Mouse (Mus musculus) liver, postnatal 0 days (tissue): ENCODE data around the gene Gpx7. TPM values are rescaled to one million over a fixed set of nuclear protein-coding genes. Genes with fewer than 3 reads are reported as not detected.

Experiments
- ATAC-seq: fragments of 200-750 bp; cut with Nextera tagmentation; 2 replicates; pipeline ENCODE4 v1.8.0; 2017; ENCODE audit warnings: mild to moderate bottlenecking, moderate library complexity
- DNase-seq: peaks from one replicate; pipeline ENCODE4 v3.0.0-alpha.2; 2016
- H3K27ac ChIP-seq: fragments of 300-500 bp; sonication (generic); 2 replicates; pipeline ENCODE4 v1.5.1; 2014; ENCODE audit warnings: antibody characterized with exemption, moderate library complexity, mild to moderate bottlenecking, low read depth
- H3K27me3 ChIP-seq: fragments of 300-500 bp; sonication (generic); 2 replicates; pipeline ENCODE4 v1.6.1; 2014; ENCODE audit warnings: low read length, control low read depth, mixed read lengths; ENCODE audit not compliant: insufficient read depth
- H3K36me3 ChIP-seq: fragments of 300-500 bp; sonication (generic); replicated peaks from 2 replicates; pipeline ENCODE4 v1.6.1; 2014; ENCODE audit warnings: mild to moderate bottlenecking, control low read depth, low read length, moderate library complexity, mixed read lengths; ENCODE audit not compliant: insufficient read depth
- H3K4me1 ChIP-seq: fragments of 300-500 bp; sonication (generic); 2 replicates; pipeline ENCODE4 v1.6.1; 2014; ENCODE audit warnings: antibody characterized with exemption, mild to moderate bottlenecking, control low read depth; ENCODE audit not compliant: insufficient read depth
- H3K4me2 ChIP-seq: fragments of 300-500 bp; sonication (generic); 2 replicates; pipeline ENCODE4 v1.6.1; 2014; ENCODE audit warnings: low read depth, mild to moderate bottlenecking, low read length, moderate library complexity, mixed read lengths
- H3K4me3 ChIP-seq: fragments of 300-500 bp; sonication (generic); 2 replicates; pipeline ENCODE4 v1.5.1; 2014; ENCODE audit warnings: low read depth, low read length
- H3K9ac ChIP-seq: fragments of 300-500 bp; sonication (generic); replicated peaks from 2 replicates; pipeline ENCODE4 v1.6.1; 2014; ENCODE audit warnings: mild to moderate bottlenecking, moderate library complexity
- H3K9me3 ChIP-seq: fragments of 300-500 bp; sonication (generic); 2 replicates; pipeline ENCODE4 v1.6.1; 2016; ENCODE audit warnings: mild to moderate bottlenecking, control low read depth, low read length, mixed read lengths
- CTCF ChIP-seq: sonication (generic); IDR thresholded peaks from 2 replicates; pipeline ENCODE4 v1.5.1; 2016; ENCODE audit warnings: antibody characterized with exemption, low read depth
- EP300 ChIP-seq: IDR thresholded peaks from 2 replicates; pipeline ENCODE4 v1.6.1; 2016; ENCODE audit warnings: antibody characterized with exemption, low read depth, mild to moderate bottlenecking
- WGBS: fragments of 180-500 bp; shearing (Covaris S2); extraction: QIAGEN DNeasy Blood & Tissue Kit; methylation state at CpG from one replicate; pipeline ENCODE4 v1.1.7; 2014; ENCODE audit not compliant: insufficient replicate concordance; 5-methylcytosine and 5-hydroxymethylcytosine counted together
- polyA plus RNA-seq: library from polyadenylated mRNA; unstranded; fragments of >200 nt; fragmentation: Nextera tagmentation; extraction: Ambion mirVana; gene quantifications from 2 replicates; pipeline ENCODE4 v1.2.1, GENCODE M21; 2015

The Gpx7 gene
- 14.5 and 15.6 TPM in 2 replicates for polyA plus RNA-seq

DNA sequence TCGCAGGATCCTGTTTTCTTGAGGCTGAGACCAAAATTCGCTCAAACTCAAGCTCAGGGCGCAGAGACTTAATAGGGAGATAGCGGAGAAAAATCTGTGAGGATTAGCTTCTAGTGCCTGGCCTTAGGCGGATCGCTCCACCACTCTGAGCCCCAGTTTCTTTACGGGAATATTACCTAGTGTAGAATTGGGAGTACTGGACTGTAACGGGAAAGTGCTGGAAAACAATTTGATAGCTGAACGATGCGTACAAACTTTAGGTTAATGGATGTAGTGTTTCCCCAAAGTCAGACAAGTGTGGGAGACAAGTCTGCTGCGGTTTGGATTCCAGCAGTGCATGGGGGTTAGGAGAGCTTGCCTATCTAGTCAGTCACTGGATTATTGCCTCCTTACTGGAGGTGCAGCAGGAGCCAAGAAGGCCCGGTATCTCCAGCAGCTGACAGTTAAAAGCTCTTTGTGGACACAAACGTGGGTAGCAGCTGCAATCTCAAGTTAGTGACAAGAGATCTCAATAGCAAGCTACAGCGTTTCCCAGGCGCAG, at the start of gene Gpx7:
Gene Gpx7 (minus strand): TSS at position 101 of the 541 bp plus-strand sequence.
- no peak for ATAC-seq

DNA sequence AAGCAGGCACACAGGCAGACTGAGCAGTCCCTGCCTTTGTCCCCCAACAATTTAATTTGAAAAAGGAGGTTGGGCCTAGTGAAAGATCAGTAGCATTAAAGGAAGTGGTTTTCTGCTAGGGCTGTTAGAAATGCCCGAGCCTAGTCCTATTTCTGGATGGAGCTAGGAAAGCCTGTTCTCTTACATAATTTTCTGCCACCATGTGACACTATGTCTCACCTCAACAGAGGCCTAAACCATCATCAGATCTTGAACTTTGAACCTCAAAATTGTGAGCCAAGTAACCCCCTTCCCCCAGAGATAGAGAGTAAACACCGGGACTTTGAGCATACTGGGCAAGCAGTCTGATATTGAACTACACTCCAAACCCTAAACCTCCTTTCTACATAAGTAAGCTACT, 49.3 kb upstream of the Gpx7 start:
- Histone ChIP-seq H3K4me1 (peaks cover 31% of the 10 kb centered on the region), H3K9ac (no peak overlapping the region), H3K4me2 (no peak overlapping the region), H3K27ac (peak overlapping the region; percentile 80), H3K4me3 (no peak overlapping the region), H3K9me3 (no peaks in the 10 kb centered on the region), H3K36me3 (no peaks in the 10 kb centered on the region), H3K27me3 (no peaks in the 10 kb centered on the region)
- ATAC-seq: peak; percentile 54
- WGBS: 33% methylated on average over 2 of the region's 2 CpGs
- TF ChIP-seq EP300 (peak; percentile 55), CTCF (no peak)
- DNase-seq: peak; percentile 22

More for the DNA sequence above, at the start of gene Gpx7:
- WGBS: 15% methylated on average over 15 of the region's 15 CpGs
- Histone ChIP-seq H3K27me3 (0 out of 2 replicates have a peak, but pooled peaks cover 8% of the 10 kb centered on the region), H3K27ac (peak within 1 kb of the TSS; percentile 90), H3K36me3 (no peaks in the 10 kb centered on the region), H3K4me3 (peak within 1 kb of the TSS; percentile 53), H3K4me2 (peak within 1 kb of the TSS; percentile 79), H3K9ac (peak within 1 kb of the TSS; percentile 75), H3K4me1 (peaks cover 7% of the 10 kb centered on the region; the same call in 1 of the 2 replicates), H3K9me3 (no peaks in the 10 kb centered on the region)
- no peak for TF ChIP-seq EP300
- TF ChIP-seq CTCF: no peak
- no peak for DNase-seq

DNA sequence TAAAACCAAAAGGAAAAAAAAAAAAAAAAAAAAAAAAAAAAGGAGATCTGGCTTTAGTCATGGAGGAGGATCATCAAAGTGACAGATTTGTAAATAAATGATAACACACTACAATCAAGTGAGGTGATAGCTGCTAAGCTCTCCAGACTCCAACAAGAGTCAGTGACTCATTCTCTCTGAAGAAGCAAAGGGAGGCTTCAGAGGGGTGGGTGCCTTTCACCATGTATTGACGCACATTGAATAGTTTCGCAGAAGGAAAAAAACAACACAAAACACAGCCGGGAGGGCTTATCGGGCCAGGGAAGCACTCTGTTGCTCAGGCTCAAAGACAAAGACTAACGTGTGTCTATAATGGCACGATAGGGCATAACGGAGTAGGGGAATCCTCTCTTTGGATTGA, 41.3 kb upstream of the Gpx7 start:
- Histone ChIP-seq H3K27me3 (no peaks in the 10 kb centered on the region), H3K4me1 (no peaks in the 10 kb centered on the region; the same call in 1 of the 2 replicates), H3K27ac (no peak overlapping the region), H3K36me3 (no peaks in the 10 kb centered on the region), H3K9ac (no peak overlapping the region), H3K4me3 (no peak overlapping the region), H3K9me3 (no peaks in the 10 kb centered on the region), H3K4me2 (no peak overlapping the region)
- ATAC-seq: no peak
- WGBS: 58% methylated on average over 7 of the region's 7 CpGs
- DNase-seq: no peak
- TF ChIP-seq EP300 (no peak), CTCF (no peak)

DNA sequence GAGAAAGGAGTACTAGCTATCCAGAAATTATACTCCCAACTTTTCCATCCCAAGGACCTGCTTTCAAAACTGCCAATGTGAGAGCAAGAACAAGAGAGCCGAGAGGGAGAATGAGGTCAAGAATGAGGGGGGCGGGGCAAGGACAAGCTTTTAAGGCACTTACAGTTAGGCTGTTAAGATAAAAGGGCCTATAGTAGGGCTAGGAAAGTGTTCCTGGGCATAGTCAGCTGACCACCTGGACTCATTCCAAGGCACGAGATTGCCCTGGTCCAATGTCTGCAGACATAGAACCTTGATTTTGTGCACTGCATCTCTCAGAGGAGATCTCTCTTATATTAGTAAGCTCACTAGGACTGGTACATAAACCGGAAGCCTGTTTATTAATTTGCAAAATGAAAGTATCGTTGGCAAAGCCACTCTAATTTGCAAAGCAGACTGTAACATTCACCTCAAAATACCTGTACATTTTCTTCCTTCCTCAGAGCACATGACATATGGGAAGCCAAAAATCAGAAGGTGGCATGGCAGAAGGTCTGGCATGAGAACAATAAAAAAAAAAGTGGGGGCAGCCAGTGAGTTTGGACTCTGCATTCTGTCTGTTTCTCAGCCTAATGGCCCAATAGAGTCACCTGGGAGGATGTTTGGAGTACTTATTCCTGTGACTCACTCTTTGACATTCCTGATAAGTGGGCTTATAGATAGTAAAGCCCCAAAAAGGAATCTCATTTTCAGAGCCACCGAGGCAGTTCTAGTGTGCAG, 31.5 kb upstream of the Gpx7 start:
- Histone ChIP-seq H3K27ac (no peak overlapping the region), H3K27me3 (no peaks in the 10 kb centered on the region), H3K9me3 (no peaks in the 10 kb centered on the region), H3K4me3 (no peak overlapping the region), H3K4me1 (peaks cover 8% of the 10 kb centered on the region), H3K4me2 (no peak overlapping the region), H3K36me3 (no peaks in the 10 kb centered on the region), H3K9ac (no peak overlapping the region)
- peak; percentile 24 for DNase-seq
- TF ChIP-seq EP300 (no peak), CTCF (no peak)
- WGBS: 60% methylated on average over 6 of the region's 6 CpGs
- ATAC-seq: no peak

DNA sequence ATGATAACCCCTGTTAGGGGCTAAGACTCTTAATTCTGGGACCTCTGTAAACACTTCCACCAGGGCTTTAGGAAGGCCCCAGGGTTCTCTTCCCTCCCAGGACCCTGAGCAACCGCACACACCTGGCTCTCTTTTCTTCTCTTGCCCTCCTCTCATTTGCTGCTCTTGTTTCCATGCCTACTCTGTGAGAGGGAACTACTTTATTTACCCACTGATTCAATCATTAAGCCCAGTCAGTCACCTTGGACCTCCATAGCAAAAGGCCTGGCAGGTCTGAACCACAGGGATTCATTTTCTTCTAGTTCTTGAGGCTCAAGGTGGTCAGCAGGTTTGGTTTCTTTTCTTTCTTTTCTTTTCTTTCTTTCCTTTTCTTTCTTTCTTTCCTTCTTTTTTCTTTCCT, 29.5 kb upstream of the Gpx7 start:
- H3K9ac ChIP-seq: no peak overlapping the region
- WGBS: 53% methylated on average over 1 of the region's 1 CpGs
- TF ChIP-seq CTCF (no peak), EP300 (no peak)
- no peaks in the 10 kb centered on the region for H3K9me3 ChIP-seq
- ATAC-seq (peak; percentile 86), DNase-seq (no peak)
- no peaks in the 10 kb centered on the region for H3K36me3 ChIP-seq
- H3K4me1 ChIP-seq: peaks cover 10% of the 10 kb centered on the region
- H3K27ac ChIP-seq: peak overlapping the region; percentile 61
- H3K4me3 ChIP-seq: no peak overlapping the region
- H3K4me2 ChIP-seq: peak overlapping the region; percentile 43; the same call in 1 of the 2 replicates
- H3K27me3 ChIP-seq: no peaks in the 10 kb centered on the region

DNA sequence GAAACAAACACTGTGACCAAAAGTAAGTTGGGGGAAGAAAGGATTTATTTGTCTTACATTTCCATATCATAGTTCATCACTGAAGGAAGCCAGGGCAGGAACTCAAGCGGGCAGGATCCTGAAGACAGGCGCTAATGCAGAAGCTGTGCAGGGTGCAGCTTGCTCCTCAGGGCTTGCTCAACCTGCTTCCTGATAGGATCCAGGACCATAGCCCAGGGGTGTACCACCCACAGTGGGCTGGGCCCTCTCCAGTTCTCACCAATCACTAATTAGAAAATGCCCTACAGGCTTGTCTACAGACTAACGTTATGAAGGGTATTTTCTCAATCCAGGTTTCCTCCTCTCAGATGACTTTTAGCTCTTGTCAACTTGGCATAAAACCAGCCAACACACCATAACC, 28.9 kb upstream of the Gpx7 start:
- H3K9ac ChIP-seq: no peak overlapping the region
- peaks cover 10% of the 10 kb centered on the region for H3K4me1 ChIP-seq
- ATAC-seq: peak; percentile 82
- no peak overlapping the region; the same call in 1 of the 2 replicates for H3K4me2 ChIP-seq
- H3K36me3 ChIP-seq: no peaks in the 10 kb centered on the region
- TF ChIP-seq EP300 (no peak), CTCF (no peak)
- DNase-seq: peak; percentile 20
- no peaks in the 10 kb centered on the region for H3K9me3 ChIP-seq
- no peak overlapping the region for H3K4me3 ChIP-seq
- 48% methylated on average over 3 of the region's 3 CpGs for WGBS
- H3K27ac ChIP-seq: peak overlapping the region; percentile 61; the same call in 1 of the 2 replicates
- H3K27me3 ChIP-seq: 0 out of 2 replicates have a peak, but pooled peaks cover 3% of the 10 kb centered on the region
